Mouse (Mus musculus): ENCODE measurements around the gene Galnt18. TPM values are rescaled to one million over a fixed set of nuclear protein-coding genes. Genes with fewer than 3 reads are reported as not detected.
A peak's percentile ranks its signal among the peaks of the same experiment; 100 is the strongest.

The Galnt18 gene
- polyA plus RNA-seq, 1 experiment from 2014 or later = 112 TPM

DNA sequence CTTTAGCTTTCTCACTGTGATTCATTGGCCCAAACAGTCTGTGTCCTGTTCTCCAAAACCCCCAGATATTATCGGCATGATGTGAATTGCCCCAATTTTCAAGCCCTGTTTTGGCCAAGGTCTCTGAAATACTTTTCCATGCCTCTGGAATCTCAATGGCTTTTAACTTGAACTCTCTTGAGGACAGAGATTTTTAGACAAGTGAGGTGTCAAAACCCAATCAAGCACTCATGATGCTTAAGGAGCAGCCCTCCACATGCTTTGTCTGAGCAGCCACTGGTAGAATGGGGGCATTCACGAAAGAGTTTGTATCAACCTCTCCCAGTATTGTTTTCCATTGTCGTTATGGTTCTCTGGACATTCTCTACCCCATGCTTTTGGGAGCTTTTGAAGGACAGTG is 9.2 kb downstream of the Galnt18 start:
- peak; percentile 89 for TF ChIP-seq EP300 (IDR thresholded peaks at IDR 0.05)
- no peak for TF ChIP-seq CTCF (IDR thresholded peaks at IDR 0.05)
- H3K9ac ChIP-seq (replicated peaks; ENCODE audit: low read depth) = no peak overlapping the region
- no peaks in the 10 kb centered on the region for H3K9me3 ChIP-seq (ENCODE audit: low read length)
- H3K27me3 ChIP-seq (replicated peaks; ENCODE audit: insufficient read depth, low read length) = no peaks in the 10 kb centered on the region
- H3K4me1 ChIP-seq (ENCODE audit: insufficient read depth, low read depth, low read length) = peaks cover 32% of the 10 kb centered on the region
- DNase-seq (ENCODE audit: low spot score) (peak; percentile 55), ATAC-seq (peak; percentile 53; the same call in 1 of the 2 replicates)
- 50% methylated on average over 3 of the region's 3 CpGs for WGBS
- H3K36me3 ChIP-seq (ENCODE audit: insufficient read depth, low read length) = no peaks in the 10 kb centered on the region
- no peak overlapping the region for H3K4me2 ChIP-seq (replicated peaks; ENCODE audit: low read depth, low read length)
- no peak overlapping the region for H3K27ac ChIP-seq (ENCODE audit: low read length)
- H3K4me3 ChIP-seq (ENCODE audit: low read depth, low read length) = no peak overlapping the region

- Histone ChIP-seq H3K36me3 (ENCODE audit: insufficient read depth, low read length) (no peaks in the 10 kb centered on the region), H3K4me2 (replicated peaks; ENCODE audit: low read depth, low read length) (no peak overlapping the region), H3K4me3 (ENCODE audit: low read depth, low read length) (no peak overlapping the region), H3K4me1 (ENCODE audit: insufficient read depth, low read depth, low read length) (peaks cover 13% of the 10 kb centered on the region), H3K27me3 (replicated peaks; ENCODE audit: insufficient read depth, low read length) (no peaks in the 10 kb centered on the region), H3K27ac (ENCODE audit: low read length) (no peak overlapping the region), H3K9me3 (ENCODE audit: low read length) (no peaks in the 10 kb centered on the region), H3K9ac (replicated peaks; ENCODE audit: low read depth) (no peak overlapping the region)
- ATAC-seq (peak; percentile 42; the same call in 1 of the 2 replicates), DNase-seq (ENCODE audit: low spot score) (peak; percentile 35)
- TF ChIP-seq EP300 (IDR thresholded peaks at IDR 0.05) = no peak
- TF ChIP-seq CTCF (IDR thresholded peaks at IDR 0.05) = no peak
- WGBS = 33% methylated on average over 9 of the region's 9 CpGs
These were observed 13.5 kb downstream of the Galnt18 start for GRCm38 (mm10) chr7:111766145-111766767.

DNA sequence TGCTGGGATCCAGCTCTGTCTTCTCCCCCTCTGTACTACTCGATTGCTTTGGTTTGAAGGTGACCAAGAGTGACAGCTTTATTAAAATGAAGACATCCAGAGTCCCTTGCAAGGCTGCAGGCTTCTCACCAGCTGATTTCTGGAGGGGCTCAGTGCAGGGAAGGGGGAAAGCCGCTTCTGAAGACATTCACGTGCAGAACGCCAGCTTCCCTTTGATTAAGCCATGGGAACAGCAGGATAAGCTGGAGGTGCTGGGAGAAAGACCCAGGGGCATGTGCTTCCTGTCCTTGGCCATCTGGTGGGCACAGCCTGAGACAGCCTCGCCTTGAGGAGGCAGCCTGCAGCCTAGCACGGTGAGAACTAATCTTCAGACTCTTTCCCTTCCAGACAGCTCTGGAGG is 17.0 kb downstream of the Galnt18 start:
- TF ChIP-seq CTCF (IDR thresholded peaks at IDR 0.05) (peak; percentile 19; the same call in 1 of the 2 replicates), EP300 (IDR thresholded peaks at IDR 0.05) (no peak)
- DNase-seq (ENCODE audit: low spot score) (no peak), ATAC-seq (no peak)
- Histone ChIP-seq H3K4me1 (ENCODE audit: insufficient read depth, low read depth, low read length) (peaks cover 11% of the 10 kb centered on the region), H3K27ac (ENCODE audit: low read length) (no peak overlapping the region), H3K9ac (replicated peaks; ENCODE audit: low read depth) (no peak overlapping the region), H3K9me3 (ENCODE audit: low read length) (no peaks in the 10 kb centered on the region), H3K4me3 (ENCODE audit: low read depth, low read length) (no peak overlapping the region), H3K36me3 (ENCODE audit: insufficient read depth, low read length) (no peaks in the 10 kb centered on the region), H3K4me2 (replicated peaks; ENCODE audit: low read depth, low read length) (no peak overlapping the region), H3K27me3 (replicated peaks; ENCODE audit: insufficient read depth, low read length) (no peaks in the 10 kb centered on the region)
- WGBS = 51% methylated on average over 6 of the region's 6 CpGs

GRCm38 (mm10) chr7:111748571-111749071 is 31.2 kb downstream of the Galnt18 start:
- Histone ChIP-seq H3K36me3 (ENCODE audit: insufficient read depth, low read length) (no peaks in the 10 kb centered on the region), H3K4me3 (ENCODE audit: low read depth, low read length) (no peak overlapping the region), H3K4me1 (ENCODE audit: insufficient read depth, low read depth, low read length) (0 out of 2 replicates have a peak, but pooled peaks cover 5% of the 10 kb centered on the region), H3K9ac (replicated peaks; ENCODE audit: low read depth) (no peak overlapping the region), H3K9me3 (ENCODE audit: low read length) (no peaks in the 10 kb centered on the region), H3K27ac (ENCODE audit: low read length) (no peak overlapping the region), H3K4me2 (replicated peaks; ENCODE audit: low read depth, low read length) (no peak overlapping the region), H3K27me3 (replicated peaks; ENCODE audit: insufficient read depth, low read length) (no peaks in the 10 kb centered on the region)
- DNase-seq (ENCODE audit: low spot score) (no peak), ATAC-seq (no peak)
- WGBS = 68% methylated on average over 3 of the region's 3 CpGs
- TF ChIP-seq CTCF (IDR thresholded peaks at IDR 0.05) = no peak
- TF ChIP-seq EP300 (IDR thresholded peaks at IDR 0.05) = no peak

- TF ChIP-seq CTCF (IDR thresholded peaks at IDR 0.05) = no peak
- TF ChIP-seq EP300 (IDR thresholded peaks at IDR 0.05) = no peak
- Histone ChIP-seq H3K36me3 (ENCODE audit: insufficient read depth, low read length) (no peaks in the 10 kb centered on the region), H3K27me3 (replicated peaks; ENCODE audit: insufficient read depth, low read length) (no peaks in the 10 kb centered on the region), H3K4me1 (ENCODE audit: insufficient read depth, low read depth, low read length) (peaks cover 21% of the 10 kb centered on the region), H3K9ac (replicated peaks; ENCODE audit: low read depth) (no peak overlapping the region), H3K4me3 (ENCODE audit: low read depth, low read length) (no peak overlapping the region), H3K9me3 (ENCODE audit: low read length) (no peaks in the 10 kb centered on the region), H3K4me2 (replicated peaks; ENCODE audit: low read depth, low read length) (no peak overlapping the region), H3K27ac (ENCODE audit: low read length) (no peak overlapping the region)
- DNase-seq (ENCODE audit: low spot score) (no peak), ATAC-seq (no peak)
These were observed 35.0 kb downstream of the Galnt18 start for GRCm38 (mm10) chr7:111744770-111745169.

DNA sequence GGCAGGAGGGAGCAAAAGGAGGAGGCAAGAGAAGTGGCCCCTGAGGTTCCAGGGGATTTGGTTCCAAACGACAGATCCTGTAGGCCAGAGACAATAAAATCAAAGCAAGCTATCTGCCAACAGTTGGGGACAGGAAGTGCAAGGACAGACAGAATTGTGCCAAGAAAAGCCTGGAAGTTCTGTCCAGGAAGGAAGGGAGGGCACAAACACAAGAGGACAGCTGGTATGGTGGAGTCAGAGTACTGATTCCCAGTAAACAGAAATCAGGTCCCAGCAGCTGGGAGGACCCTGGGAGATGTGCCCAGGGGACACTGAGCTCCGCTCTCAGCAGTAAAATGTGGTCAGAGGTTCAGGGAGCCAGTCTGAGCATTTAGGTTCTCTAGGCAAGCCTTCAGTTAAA is 38.2 kb downstream of the Galnt18 start:
- no peaks in the 10 kb centered on the region for H3K27me3 ChIP-seq (replicated peaks; ENCODE audit: insufficient read depth, low read length)
- peak overlapping the region; percentile 68 for H3K27ac ChIP-seq (ENCODE audit: low read length)
- 16% methylated on average over 2 of the region's 2 CpGs for WGBS
- peak; percentile 80 for DNase-seq (ENCODE audit: low spot score)
- H3K9me3 ChIP-seq (ENCODE audit: low read length) = no peaks in the 10 kb centered on the region
- H3K4me1 ChIP-seq (ENCODE audit: insufficient read depth, low read depth, low read length) = peaks cover 28% of the 10 kb centered on the region
- no peaks in the 10 kb centered on the region for H3K36me3 ChIP-seq (ENCODE audit: insufficient read depth, low read length)
- TF ChIP-seq EP300 (IDR thresholded peaks at IDR 0.05) = peak; percentile 97
- no peak for TF ChIP-seq CTCF (IDR thresholded peaks at IDR 0.05)
- H3K4me3 ChIP-seq (ENCODE audit: low read depth, low read length) = no peak overlapping the region
- no peak overlapping the region for H3K9ac ChIP-seq (replicated peaks; ENCODE audit: low read depth)
- no peak overlapping the region for H3K4me2 ChIP-seq (replicated peaks; ENCODE audit: low read depth, low read length)
- ATAC-seq = peak; percentile 65
